Mouse (Mus musculus) liver, embryonic 14.5 days (tissue): ENCODE measurements at regions not wholly inside any gene's neighbourhood (a gene's known extent, or its start where the extent isn't known, plus 50 kb on each side); places are given as distances from the start of the nearest gene placed in this dataset.

Experiments
- CTCF ChIP-seq: IDR thresholded peaks from 2 replicates; pipeline ENCODE4 v1.5.1; 2016; ENCODE audit warnings: antibody characterized with exemption, low read depth, control low read depth
- EP300 ChIP-seq: IDR thresholded peaks from 2 replicates; pipeline ENCODE4 v1.6.1; 2016; ENCODE audit warnings: antibody characterized with exemption, low read depth

- TF ChIP-seq CTCF (no peak), EP300 (no peak)
These were observed 248.2 kb upstream of the Atp2b1 start for GRCm38 (mm10) chr10:98665936-98666505.
